Mouse (Mus musculus) stomach, postnatal 0 days (tissue): Measurements from ENCODE around the gene Otulinl. TPM values are rescaled to one million over a fixed set of nuclear protein-coding genes. Genes with fewer than 3 reads are reported as not detected.

Experiments
- ATAC-seq: fragments of 200-750 bp; cut with Nextera tagmentation; 2 replicates; pipeline ENCODE4 v1.8.0; 2017; ENCODE audit not compliant: low FRiP score, low TSS enrichment
- DNase-seq: peaks from one replicate; pipeline ENCODE4 v3.0.0-alpha.2; 2016; ENCODE audit warnings: low spot score
- H3K27ac ChIP-seq: fragments of 300-500 bp; sonication (generic); replicated peaks from 2 replicates; pipeline ENCODE4 v1.5.1; 2014; ENCODE audit warnings: mild to moderate bottlenecking, control low read depth
- H3K27me3 ChIP-seq: fragments of 300-500 bp; sonication (generic); 2 replicates; pipeline ENCODE4 v1.6.1; 2014; ENCODE audit warnings: low read length; ENCODE audit not compliant: control insufficient read depth, insufficient read depth
- H3K36me3 ChIP-seq: fragments of 300-500 bp; sonication (generic); 2 replicates; pipeline ENCODE4 v1.6.1; 2014; ENCODE audit warnings: low read length, mixed read lengths; ENCODE audit not compliant: control insufficient read depth, insufficient read depth
- H3K4me1 ChIP-seq: fragments of 300-500 bp; sonication (generic); replicated peaks from 2 replicates; pipeline ENCODE4 v1.6.1; 2014; ENCODE audit warnings: antibody characterized with exemption; ENCODE audit not compliant: control insufficient read depth, insufficient read depth
- H3K4me2 ChIP-seq: fragments of 300-500 bp; sonication (generic); replicated peaks from 2 replicates; pipeline ENCODE4 v1.6.1; 2014; ENCODE audit warnings: low read depth, mild to moderate bottlenecking, control low read depth, moderate library complexity
- H3K4me3 ChIP-seq: fragments of 300-500 bp; sonication (generic); 2 replicates; pipeline ENCODE4 v1.5.1; 2014; ENCODE audit warnings: low read depth, low read length, control low read depth
- H3K9ac ChIP-seq: fragments of 300-500 bp; sonication (generic); 2 replicates; pipeline ENCODE4 v1.6.1; 2014; ENCODE audit warnings: mild to moderate bottlenecking, low read length, control low read depth, mixed read lengths
- H3K9me3 ChIP-seq: fragments of 300-500 bp; sonication (generic); 2 replicates; pipeline ENCODE4 v1.6.1; 2016; ENCODE audit warnings: low read length; ENCODE audit not compliant: control insufficient read depth
- CTCF ChIP-seq: IDR thresholded peaks from 2 replicates; pipeline ENCODE4 v1.5.1; 2016; ENCODE audit warnings: antibody characterized with exemption, low read depth, mild to moderate bottlenecking, moderate library complexity
- EP300 ChIP-seq: optimal IDR thresholded peaks from 2 replicates; pipeline ENCODE3; 2016; ENCODE audit warnings: antibody characterized with exemption
- WGBS: fragments of 180-500 bp; shearing (Covaris S2); extraction: QIAGEN DNeasy Blood & Tissue Kit; methylation state at CpG from one replicate; pipeline ENCODE4 v1.1.7; 2014; 5-methylcytosine and 5-hydroxymethylcytosine counted together
- polyA plus RNA-seq: library from polyadenylated mRNA; unstranded; fragments of >200 nt; fragmentation: Nextera tagmentation; extraction: Ambion mirVana; gene quantifications from 2 replicates; pipeline ENCODE4 v1.2.1, GENCODE M21; 2015

Gene Otulinl
- polyA plus RNA-seq, 1 experiment from 2014 or later, result 15.2 TPM

DNA sequence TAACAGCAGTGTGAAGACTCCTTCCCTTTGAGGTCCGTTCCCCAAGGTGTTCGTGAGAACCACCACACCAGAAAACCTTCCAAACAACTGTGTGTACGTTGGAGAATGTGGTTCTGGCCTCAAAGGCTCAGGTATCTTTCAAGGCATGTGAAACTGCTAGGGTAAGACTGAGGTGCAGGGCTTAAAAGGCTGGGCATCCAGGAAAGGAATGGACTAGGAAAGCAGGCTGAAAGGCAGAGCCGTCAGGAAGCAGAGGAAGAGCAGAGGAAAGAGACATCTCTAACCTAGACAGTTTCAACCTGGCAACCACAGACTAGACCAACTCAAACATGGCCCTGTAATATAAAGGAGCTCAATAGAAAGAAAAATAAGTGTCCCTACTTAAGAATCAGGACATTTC is 52.3 kb downstream of the Otulinl start:
- peak overlapping the region; percentile 82 for H3K4me2 ChIP-seq
- TF ChIP-seq CTCF, result no peak
- TF ChIP-seq EP300, result no peak
- 0 out of 2 replicates have a peak, but pooled peaks cover 4% of the 10 kb centered on the region for H3K36me3 ChIP-seq
- H3K27me3 ChIP-seq, result no peaks in the 10 kb centered on the region
- 64% methylated on average over 4 of the region's 4 CpGs for WGBS
- H3K9ac ChIP-seq, result no peak overlapping the region
- DNase-seq (no peak), ATAC-seq (no peak)
- no peaks in the 10 kb centered on the region for H3K9me3 ChIP-seq
- H3K27ac ChIP-seq, result no peak overlapping the region
- H3K4me3 ChIP-seq, result 0 out of 2 replicates have a peak overlapping the region, but pooled peaks have one; percentile 80
- H3K4me1 ChIP-seq, result peaks cover 5% of the 10 kb centered on the region; the same call in 1 of the 2 replicates

DNA sequence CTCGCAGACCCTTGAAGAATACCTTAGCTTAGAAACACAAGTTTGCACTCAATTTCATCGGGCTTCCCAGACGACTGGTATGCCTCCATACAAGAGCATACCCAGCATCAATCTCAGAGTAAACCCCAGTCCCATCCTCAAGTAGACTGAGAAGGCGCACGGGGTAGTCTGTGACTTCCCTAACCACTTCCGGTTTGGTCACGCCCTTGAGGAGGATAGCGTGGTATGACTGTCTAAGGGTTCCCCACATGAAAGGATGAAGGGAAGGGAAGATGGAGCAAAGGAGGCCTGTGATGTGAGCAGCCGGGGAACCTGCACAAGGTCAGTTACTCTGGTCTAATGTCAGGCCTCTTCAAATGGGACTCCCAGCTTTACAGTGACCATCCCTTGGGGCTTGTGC is 53.6 kb downstream of the Otulinl start:
- H3K36me3 ChIP-seq, result 0 out of 2 replicates have a peak, but pooled peaks cover 4% of the 10 kb centered on the region
- H3K9ac ChIP-seq, result no peak overlapping the region
- no peak overlapping the region for H3K4me2 ChIP-seq
- no peak for ATAC-seq
- no peaks in the 10 kb centered on the region for H3K27me3 ChIP-seq
- no peak overlapping the region for H3K27ac ChIP-seq
- DNase-seq, result no peak
- TF ChIP-seq EP300 (no peak), CTCF (no peak)
- 81% methylated on average over 9 of the region's 9 CpGs for WGBS
- no peak overlapping the region for H3K4me3 ChIP-seq
- H3K4me1 ChIP-seq, result peaks cover 5% of the 10 kb centered on the region; the same call in 1 of the 2 replicates
- H3K9me3 ChIP-seq, result no peaks in the 10 kb centered on the region

DNA sequence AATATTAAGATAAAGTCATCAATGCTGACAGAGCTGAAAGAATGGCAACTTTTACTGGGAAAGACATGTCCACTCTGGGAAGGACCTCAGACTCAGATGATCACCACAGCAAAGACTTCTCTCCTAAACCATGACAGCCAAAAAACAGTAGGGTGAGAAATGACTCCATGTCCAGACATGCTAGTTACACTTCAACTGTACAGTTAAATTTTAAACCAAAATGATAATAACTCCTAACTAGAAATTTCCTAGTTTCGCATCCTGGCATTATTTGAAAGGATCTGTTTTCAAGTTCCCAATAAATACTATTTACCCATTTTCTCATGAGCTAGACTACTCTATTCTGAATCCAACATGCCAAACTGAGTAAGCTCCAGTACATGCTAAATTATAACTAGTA is 55.1 kb downstream of the Otulinl start:
- H3K27ac ChIP-seq, result no peak overlapping the region
- 97% methylated on average over 1 of the region's 1 CpGs for WGBS
- H3K27me3 ChIP-seq, result no peaks in the 10 kb centered on the region
- no peak overlapping the region for H3K9ac ChIP-seq
- H3K36me3 ChIP-seq, result 0 out of 2 replicates have a peak, but pooled peaks cover 10% of the 10 kb centered on the region
- no peak overlapping the region for H3K4me2 ChIP-seq
- DNase-seq (no peak), ATAC-seq (no peak)
- no peaks in the 10 kb centered on the region for H3K9me3 ChIP-seq
- H3K4me1 ChIP-seq, result peaks cover 5% of the 10 kb centered on the region; the same call in 1 of the 2 replicates
- no peak overlapping the region for H3K4me3 ChIP-seq
- TF ChIP-seq CTCF, result no peak
- no peak for TF ChIP-seq EP300

DNA sequence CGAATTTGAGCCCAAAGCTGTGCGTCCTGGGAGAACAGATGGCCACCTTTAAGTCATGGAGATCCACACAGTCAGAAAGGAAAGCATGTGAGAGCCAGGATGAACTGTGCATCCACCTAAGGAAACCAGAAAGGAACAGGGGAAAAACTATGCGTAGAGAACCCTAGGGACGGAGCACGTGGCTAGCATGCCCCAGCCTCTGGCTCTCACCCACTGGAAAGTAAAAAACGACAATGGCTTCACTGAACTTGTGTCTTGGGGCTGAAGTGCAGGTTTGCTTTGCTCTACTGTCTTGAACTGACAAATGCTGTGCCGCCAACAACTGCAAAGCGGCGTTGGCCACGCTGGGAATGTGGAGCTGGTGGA is 55.5 kb downstream of the Otulinl start:
- DNase-seq (no peak), ATAC-seq (no peak)
- H3K4me3 ChIP-seq, result no peak overlapping the region
- no peaks in the 10 kb centered on the region for H3K9me3 ChIP-seq
- H3K27me3 ChIP-seq, result no peaks in the 10 kb centered on the region
- no peak overlapping the region for H3K9ac ChIP-seq
- peaks cover 5% of the 10 kb centered on the region; the same call in 1 of the 2 replicates for H3K4me1 ChIP-seq
- no peak overlapping the region for H3K4me2 ChIP-seq
- TF ChIP-seq CTCF, result no peak
- H3K36me3 ChIP-seq, result 0 out of 2 replicates have a peak, but pooled peaks cover 10% of the 10 kb centered on the region
- H3K27ac ChIP-seq, result no peak overlapping the region
- WGBS, result 81% methylated on average over 10 of the region's 10 CpGs

DNA sequence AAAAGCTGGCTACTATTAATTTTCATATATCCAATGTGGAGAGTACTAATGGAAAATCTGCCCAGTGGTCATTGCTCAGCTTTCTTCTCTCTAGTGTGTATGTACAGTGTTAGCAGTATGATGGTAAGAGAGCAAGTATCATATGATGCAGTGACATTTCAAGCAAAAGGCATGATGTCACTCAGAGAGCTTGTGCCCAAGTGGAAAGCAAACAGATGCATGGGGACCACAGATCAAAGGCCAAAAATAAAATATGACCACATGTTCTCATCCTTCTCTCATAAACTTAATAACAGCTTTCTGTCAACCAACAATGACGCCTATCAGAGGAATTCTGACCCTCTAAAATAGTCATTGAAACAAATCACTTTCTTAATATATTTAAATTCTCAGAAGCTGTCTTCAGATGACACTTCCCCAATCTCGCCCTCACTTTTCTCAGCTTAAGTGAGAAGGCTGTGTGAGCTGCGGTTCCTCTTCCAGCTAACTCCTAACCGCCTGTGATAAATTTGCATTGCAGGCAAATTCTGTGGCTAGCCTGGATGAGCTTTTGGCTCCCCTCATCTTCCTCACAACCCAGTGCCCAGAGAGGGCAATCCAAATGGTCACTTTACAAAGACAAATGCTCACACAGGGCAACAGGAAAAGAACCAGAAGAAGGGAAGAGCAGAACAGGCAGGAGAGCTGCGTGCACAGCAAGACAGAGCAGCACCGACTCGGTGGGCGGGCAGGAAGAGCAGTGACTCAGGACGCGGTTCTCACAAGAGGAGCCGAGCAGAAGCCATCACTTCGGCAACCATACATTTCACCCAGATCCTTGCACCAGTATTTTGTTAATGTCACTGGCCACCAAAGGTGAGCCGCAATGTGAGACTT is 56.1 kb downstream of the Otulinl start:
- ATAC-seq, result no peak
- no peak overlapping the region for H3K9ac ChIP-seq
- H3K4me3 ChIP-seq, result no peak overlapping the region
- H3K4me1 ChIP-seq, result peaks cover 5% of the 10 kb centered on the region; the same call in 1 of the 2 replicates
- no peak overlapping the region for H3K4me2 ChIP-seq
- H3K27ac ChIP-seq, result no peak overlapping the region
- DNase-seq, result no peak
- TF ChIP-seq EP300, result no peak
- no peak for TF ChIP-seq CTCF
- H3K27me3 ChIP-seq, result no peaks in the 10 kb centered on the region
- H3K36me3 ChIP-seq, result 0 out of 2 replicates have a peak, but pooled peaks cover 10% of the 10 kb centered on the region
- H3K9me3 ChIP-seq, result no peaks in the 10 kb centered on the region
- 85% methylated on average over 13 of the region's 13 CpGs for WGBS

DNA sequence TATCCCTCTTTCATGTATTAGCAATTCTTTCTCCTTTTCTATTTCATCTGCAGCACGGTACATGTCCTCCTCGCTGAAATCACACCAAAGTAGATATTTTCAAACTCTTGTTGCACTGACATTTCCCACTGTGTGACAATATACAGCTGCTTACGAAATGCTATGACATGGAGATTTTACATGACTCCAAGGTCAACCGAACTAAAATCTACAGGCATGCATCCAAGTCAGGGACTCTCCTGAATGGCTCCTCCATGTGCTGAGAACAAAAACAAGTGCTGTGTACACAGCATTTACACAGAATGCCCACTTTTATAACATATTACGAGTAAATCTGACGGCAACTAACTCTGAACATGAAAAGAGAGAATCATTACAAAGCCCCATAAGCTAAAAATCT is 58.1 kb downstream of the Otulinl start:
- H3K4me2 ChIP-seq, result no peak overlapping the region
- no peaks in the 10 kb centered on the region for H3K9me3 ChIP-seq
- H3K9ac ChIP-seq, result no peak overlapping the region
- no peak for DNase-seq
- H3K4me1 ChIP-seq, result no peaks in the 10 kb centered on the region
- TF ChIP-seq EP300, result no peak
- TF ChIP-seq CTCF, result no peak
- 67% methylated on average over 6 of the region's 6 CpGs for WGBS
- no peaks in the 10 kb centered on the region for H3K27me3 ChIP-seq
- H3K36me3 ChIP-seq, result 0 out of 2 replicates have a peak, but pooled peaks cover 13% of the 10 kb centered on the region
- no peak overlapping the region for H3K27ac ChIP-seq
- no peak overlapping the region for H3K4me3 ChIP-seq
- ATAC-seq, result no peak
